Mouse (Mus musculus) MN1 (cell line): ENCODE results near the gene Zc3h18.

Experiments used
- DNase-seq: peaks from one replicate; pipeline ENCODE4 v3.0.0-alpha.2; 2016; ENCODE audit warnings: low spot score

Gene Zc3h18

DNA sequence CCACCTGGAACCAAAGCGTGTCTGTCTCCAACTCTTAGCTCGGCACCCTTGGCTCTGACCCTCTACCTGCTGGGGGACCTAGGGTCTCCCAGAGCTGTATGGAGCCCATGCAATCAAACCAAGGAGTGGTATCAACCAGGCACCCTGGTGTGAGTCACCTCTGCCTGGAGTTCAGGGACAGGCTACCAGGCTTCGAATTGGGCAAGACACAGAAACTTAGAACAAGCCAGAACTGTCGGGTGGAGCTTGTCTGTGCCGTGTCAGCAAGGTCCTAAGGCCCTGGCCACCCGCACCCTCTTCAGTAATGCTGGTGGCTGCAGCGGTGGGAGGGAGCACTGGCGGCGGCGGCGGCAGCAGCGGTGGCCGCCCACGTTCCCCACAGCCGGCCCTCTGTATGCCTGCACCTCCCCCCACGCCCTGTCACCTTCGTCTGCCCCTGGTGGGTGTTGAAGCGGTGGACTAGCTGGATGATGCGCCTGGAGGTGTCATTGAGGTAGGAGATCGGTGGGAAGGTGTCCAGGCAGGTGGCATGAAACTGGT is 60.2 kb downstream of the Zc3h18 start:
- DNase-seq = no peak

DNA sequence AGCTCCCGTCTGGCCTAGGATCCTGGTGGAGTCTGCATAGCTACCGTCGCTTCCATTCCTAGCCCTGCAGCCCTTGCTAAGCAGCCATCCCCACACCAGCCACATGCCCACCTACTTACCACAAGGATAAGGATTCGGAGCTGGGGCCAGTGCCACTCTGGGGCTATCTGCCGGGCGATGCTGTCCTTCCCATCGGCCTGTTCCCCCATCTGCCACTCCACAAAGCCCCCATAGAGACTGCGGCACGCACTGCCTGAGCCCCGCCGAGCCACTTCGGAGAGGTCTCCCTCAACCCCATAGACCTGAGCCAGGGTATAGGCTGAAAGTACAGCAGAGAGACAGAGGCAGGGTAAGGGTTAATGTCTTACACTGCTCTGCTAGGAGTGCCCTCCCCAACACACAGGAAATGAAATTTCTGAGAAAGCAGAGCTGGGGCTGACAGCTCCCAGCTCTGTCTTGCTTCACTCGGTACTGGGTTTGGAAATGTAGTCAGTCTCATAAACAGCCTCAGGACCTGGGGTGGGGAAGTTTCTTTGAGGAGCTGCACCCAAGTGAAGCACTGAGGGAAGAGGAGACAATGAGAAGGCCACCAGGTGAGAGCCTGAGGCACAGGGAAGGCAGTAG is 61.4 kb downstream of the Zc3h18 start:
- DNase-seq = no peak

GRCm38 (mm10) chr8:122439336-122439735 is 62.9 kb downstream of the Zc3h18 start:
- DNase-seq = no peak

GRCm38 (mm10) chr8:122441326-122441725 is 64.9 kb downstream of the Zc3h18 start:
- DNase-seq = peak; percentile 63

DNA sequence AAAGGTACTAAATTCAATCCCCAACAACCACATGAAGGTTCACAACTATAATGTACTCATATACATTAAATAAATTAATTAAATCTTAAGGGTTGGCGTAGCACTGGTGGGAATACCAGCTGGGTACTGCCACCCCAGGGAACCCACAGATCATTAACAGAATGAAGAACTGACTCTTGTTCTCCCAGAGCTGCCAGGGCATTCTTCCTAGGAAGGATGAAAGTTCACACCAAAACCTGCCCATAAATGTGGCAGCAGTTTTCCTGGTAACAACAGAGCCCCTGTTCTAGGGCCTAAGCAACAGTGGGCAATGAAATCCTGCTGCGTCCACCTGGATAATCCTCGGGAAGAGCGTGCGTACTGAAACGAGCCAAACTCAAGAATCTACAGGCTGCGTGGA is 65.9 kb downstream of the Zc3h18 start:
- DNase-seq = no peak

GRCm38 (mm10) chr8:122442781-122443180 is 66.4 kb downstream of the Zc3h18 start:
- peak; percentile 46 for DNase-seq

DNA sequence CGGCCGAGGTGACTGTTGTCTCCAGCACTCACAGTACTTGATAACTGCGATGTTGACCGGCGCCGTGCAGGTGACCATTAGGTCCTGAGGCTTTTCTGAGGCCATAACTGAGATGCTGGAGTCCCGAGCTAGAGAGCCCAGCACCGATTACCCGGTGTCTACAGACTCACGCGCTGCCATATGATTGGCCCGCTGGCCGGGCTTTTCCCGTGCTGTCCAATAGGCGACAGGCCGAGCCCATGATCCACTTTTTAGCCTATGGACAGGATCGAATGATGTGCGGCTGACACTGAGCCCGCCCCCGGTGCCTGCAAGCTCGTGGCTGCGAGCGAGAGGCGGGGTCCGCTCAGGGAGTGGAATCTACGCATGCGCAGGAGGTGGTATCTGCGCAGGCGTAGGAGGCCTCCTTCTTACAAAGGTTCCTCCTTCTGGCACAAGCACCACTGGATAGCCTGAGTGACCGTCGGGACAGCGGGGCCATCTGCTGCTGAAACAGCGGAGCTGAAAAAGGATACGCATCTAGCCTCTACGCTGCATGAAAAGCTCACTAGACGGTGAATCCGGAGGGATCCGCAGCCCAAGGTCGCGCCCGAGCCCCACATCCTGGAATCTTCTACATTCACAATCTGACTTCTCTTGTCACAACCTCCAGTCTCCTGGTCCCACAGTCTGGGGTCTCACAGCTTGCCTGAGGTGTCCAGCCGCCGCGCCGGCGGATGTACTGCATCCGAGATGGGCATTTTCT is 67.0 kb downstream of the Zc3h18 start, which contains the start of gene Mvd:
Gene Mvd (minus strand): TSS at position 161 of the 745 bp plus-strand sequence.
- DNase-seq = peak; percentile 100

DNA sequence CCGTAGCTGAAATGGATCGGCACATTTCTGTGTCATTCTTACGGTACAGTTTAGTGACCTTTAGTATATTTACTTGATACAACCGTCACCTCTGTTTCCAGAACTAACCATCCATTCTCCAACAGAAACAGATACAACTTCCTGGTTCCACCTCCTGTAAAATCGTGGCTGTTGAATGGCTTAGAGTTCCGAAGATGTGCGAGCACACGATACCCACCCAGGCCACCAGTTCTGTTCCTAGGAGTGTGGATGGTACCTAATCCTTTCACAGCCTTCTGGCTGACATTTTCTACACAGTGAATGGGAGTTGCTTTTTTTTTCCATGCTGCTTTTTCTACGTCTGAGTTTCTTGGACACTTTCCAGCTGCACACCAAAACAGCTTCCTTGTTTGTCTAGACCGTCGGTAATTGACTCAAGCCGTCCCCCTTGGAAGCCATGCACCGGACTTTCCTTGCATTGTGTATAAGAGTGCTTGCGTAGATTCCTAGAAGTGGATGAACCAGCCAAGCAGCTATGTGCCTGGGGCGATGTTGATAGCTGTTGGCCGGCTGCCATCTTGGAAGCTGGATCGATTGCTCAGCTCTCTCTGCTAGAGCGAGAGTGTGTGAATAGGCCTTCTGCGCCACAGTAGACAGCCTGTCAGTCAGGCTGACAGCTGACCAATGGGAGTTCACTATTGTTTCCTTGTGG is 67.8 kb downstream of the Zc3h18 start:
- peak; percentile 89 for DNase-seq

DNA sequence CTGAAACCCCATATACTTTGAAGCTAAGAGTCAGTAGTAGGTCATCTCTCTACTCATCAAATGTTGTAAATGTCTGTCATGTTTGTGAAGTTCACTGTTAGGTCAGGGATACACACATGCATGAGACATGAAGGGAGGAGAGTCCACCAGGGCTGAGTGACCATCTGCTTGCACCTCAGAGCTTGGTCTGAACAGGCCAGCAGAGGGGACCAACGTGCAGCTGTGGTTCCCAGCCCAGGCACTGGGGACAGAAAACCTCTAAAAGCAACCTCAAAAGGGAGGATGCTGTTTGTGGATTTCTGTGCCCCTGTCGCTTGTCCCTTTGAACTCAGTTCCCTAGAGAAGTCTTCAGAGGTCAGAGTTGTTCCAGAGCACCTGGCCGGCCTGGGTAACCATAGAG is 68.8 kb downstream of the Zc3h18 start:
- peak; percentile 78 for DNase-seq

GRCm38 (mm10) chr8:122451161-122451703 is 74.8 kb downstream of the Zc3h18 start:
- peak; percentile 74 for DNase-seq

DNA sequence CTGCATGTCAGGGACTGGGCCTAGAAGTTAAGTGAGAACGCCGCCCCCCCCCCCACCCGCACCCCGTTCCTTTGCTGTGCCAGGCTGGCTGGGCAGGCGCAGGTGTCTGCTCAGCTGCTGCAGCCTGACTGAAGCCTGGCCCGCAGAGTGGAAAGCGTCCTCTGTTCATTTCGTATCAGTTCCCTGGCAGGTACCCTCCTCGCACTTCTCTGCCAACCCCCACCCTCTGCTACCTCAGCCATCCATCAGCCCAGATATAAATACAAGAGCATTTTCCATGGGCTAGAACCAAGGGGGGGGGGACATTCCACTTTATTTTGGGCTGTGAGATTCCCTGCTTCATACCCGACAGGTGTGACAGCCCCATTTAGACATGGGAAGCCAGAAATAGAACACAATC is 75.7 kb downstream of the Zc3h18 start:
- DNase-seq = no peak

DNA sequence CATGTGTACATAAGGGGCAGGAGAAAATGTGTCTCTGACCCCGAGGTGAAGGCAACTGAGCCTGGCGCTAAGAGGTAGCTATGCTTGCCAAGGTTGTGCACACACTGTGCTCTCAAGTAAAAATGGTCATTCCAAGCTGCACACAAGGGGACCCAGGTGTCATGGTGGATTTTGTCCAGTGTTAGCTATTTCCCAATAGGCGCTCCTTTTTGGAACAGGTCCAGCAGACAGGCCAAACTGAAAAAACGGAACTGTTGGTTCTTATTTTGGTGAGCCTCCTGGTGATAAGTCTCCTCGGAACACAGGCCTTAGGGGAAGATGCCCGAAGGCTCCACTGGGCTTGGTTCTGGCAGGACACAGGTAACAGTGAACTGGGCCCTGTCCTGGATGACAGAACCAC is 78.0 kb downstream of the Zc3h18 start:
- DNase-seq = no peak

- DNase-seq = no peak
These were observed 80.8 kb downstream of the Zc3h18 start for GRCm38 (mm10) chr8:122457171-122457570.

DNA sequence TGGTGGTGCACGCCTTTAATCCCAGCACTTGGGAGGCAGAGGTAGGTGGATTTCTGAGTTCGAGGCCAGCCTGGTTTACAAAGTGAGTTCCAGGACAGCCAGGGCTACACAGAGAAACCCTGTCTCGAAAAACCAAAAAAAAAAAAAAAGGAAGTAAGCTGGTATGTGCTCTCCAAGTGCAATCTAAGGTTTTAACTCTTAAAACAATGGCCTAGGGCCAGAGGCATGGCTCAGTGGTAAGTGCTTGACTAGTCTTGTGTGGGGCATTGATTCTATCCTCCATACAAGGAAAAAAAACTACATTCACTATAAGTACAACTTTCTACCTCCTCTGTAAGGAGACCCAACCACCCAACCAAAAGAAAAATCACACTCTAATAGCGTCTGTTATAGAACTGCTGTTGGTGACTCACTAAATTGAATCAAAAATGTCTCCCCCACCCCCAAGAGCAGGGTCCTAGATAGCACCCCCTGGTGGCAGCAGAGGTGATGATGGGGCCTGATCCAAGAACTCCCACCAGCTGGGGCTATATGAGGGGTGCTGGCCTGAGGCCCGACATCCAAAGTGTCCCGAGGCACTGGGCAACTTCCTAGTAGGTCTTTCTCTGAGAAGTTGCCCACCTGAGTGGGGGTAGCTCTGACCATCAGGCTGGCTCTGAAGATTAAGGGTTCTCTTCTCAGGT is 83.0 kb downstream of the Zc3h18 start:
- DNase-seq = peak; percentile 66

DNA sequence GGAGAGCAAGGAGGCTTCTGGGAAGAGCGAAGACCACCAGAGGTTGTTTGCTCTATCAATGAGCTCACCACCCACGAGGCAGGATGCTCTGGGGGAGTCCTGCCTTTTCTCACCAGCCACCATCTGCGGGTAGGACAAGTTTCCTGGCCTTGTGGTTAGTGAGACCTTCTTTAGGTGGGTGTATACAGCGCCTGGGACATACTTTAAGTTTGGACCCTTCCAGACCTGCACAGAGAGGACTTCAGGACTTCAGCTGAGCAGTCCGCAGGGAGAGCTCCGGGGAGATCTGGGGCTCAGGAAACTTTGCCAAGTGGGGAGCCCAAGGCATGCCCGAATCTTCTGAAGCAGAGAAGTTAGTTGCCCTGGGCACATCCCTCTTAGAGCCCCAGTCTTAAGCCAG is 83.6 kb downstream of the Zc3h18 start:
- DNase-seq = no peak

DNA sequence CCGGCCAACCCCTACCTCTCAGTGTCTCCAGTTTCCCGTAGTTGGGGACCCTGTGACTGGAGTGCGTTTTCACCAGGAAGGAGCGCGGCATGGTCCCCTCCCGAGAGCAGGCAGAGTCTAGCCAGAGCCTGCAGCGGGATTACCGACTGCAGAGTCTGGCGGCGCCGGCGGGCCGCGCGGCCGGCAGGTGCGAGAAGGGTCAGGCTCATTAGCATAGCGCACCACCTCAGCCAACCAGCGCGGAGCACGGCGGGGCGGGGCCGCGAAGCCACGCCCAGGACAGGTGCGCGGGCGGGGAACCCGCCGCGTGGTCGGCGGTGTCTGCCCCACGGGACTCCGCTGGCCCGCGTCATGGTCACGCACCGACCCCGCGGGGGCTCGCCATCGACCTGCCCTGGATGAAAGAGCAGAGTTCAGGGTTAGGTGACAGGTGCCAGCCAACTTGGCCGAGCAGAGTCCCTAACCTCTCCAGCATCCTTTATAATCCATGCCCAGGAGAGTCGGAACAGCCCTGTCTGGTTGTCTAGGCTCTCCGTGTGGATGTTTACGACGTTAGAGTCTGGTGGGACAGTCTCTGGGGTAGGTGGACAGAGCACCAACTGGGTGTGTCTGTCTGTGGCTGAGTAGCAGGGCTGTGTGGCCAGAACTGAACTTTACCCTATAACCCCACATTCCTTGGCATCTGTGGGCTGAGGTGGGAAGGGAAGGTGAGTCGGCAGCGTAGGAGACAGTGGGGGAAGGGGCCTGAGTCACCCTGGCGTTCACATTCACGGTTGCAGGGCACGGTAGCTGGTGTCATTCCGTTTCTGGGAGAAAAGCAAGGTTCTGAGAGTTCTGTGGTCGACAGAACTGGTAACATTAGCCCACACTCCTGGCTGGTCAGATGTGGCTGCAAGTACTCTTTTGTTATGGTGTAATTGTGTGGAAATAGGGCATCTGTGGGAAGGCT is 84.4 kb downstream of the Zc3h18 start, which contains the start of gene Snai3:
Gene Snai3 (minus strand): TSS at position 210 of the 949 bp plus-strand sequence.
- DNase-seq = peak; percentile 82

- DNase-seq = no peak
These were observed 85.2 kb downstream of the Zc3h18 start for GRCm38 (mm10) chr8:122461473-122462148.

DNA sequence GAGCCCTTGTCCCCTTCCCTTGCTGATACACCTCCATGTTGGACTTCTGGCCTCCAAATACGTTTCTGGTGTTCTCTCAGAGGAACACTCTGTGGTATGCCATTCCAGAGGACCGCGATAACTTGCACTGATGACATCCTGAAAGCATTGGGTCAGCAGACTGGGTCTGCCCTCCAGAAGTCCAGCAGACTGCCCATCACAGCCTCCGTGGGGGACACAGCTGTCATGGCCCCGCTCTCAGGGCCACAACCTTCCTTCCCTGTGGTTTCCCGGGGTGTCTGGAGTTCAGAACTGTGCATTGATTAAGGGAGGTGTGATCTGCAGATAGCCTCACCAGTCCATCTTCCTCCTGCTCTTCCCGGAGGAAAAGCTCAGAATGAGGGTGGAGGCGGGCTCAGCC is 86.1 kb downstream of the Zc3h18 start:
- DNase-seq = no peak

- DNase-seq = no peak
These were observed 87.5 kb downstream of the Zc3h18 start for GRCm38 (mm10) chr8:122463651-122464640.
